Mouse (Mus musculus) heart, adult 2 months (tissue): ENCODE results near the gene Gm44805. TPM values are rescaled to one million over a fixed set of nuclear protein-coding genes. Genes with fewer than 3 reads are reported as not detected.

Experiments used
- DNase-seq, 2 experiments: peaks; one replicate each; pipeline ENCODE4 v3.0.0; 2021
- H3K27ac ChIP-seq: fragments of 200-600 bp; 2 replicates; pipeline ENCODE4 v1.8.1; 2022
- H3K27me3 ChIP-seq: fragments of 200-500 bp; 2 replicates; pipeline ENCODE4 v1.6.1; 2012; ENCODE audit warnings: mild to moderate bottlenecking, low read length, inconsistent platforms, mixed read lengths; ENCODE audit not compliant: control insufficient read depth, insufficient read depth
- H3K36me3 ChIP-seq: fragments of 200-500 bp; 2 replicates; pipeline ENCODE4 v1.6.1; 2012; ENCODE audit warnings: low read length, inconsistent platforms; ENCODE audit not compliant: control insufficient read depth, insufficient read depth
- H3K4me1 ChIP-seq: fragments of 200-500 bp; 2 replicates; pipeline ENCODE4 v1.6.1; 2011; ENCODE audit warnings: low read length; ENCODE audit not compliant: control insufficient read depth, insufficient read depth
- H3K4me3 ChIP-seq: fragments of 200-600 bp; 2 replicates; pipeline ENCODE4 v1.8.1; 2022
- H3K79me2 ChIP-seq: fragments of 200-500 bp; replicated peaks from 2 replicates; pipeline ENCODE4 v1.6.1; 2012; ENCODE audit warnings: mild to moderate bottlenecking, inconsistent platforms, low read length, moderate library complexity, mixed read lengths; ENCODE audit not compliant: control insufficient read depth, insufficient read depth
- H3K9ac ChIP-seq: fragments of 200-500 bp; 2 replicates; pipeline ENCODE4 v1.6.1; 2012; ENCODE audit warnings: low read depth, mild to moderate bottlenecking, control low read depth, inconsistent platforms, low read length, mixed read lengths
- CTCF ChIP-seq: fragments of 200-600 bp; IDR thresholded peaks from 2 replicates; pipeline ENCODE4 v1.8.1; 2022; ENCODE audit warnings: antibody characterized with exemption, mild to moderate bottlenecking, moderate library complexity
- EP300 ChIP-seq: fragments of 200-500 bp; IDR thresholded peaks from 2 replicates; pipeline ENCODE4 v1.6.1; 2011; ENCODE audit warnings: low read depth, low read length, control low read depth; ENCODE audit not compliant: insufficient read depth
- POLR2A ChIP-seq: fragments of 200-500 bp; IDR thresholded peaks from 2 replicates; pipeline ENCODE4 v1.6.1; 2011; ENCODE audit warnings: mild to moderate bottlenecking, low read depth, low read length, control low read depth; ENCODE audit not compliant: insufficient read depth
- WGBS: fragments of 180-500 bp; shearing (Covaris S2); methylation state at CpG from one replicate; pipeline ENCODE4 v1.1.7; 2018; 5-methylcytosine and 5-hydroxymethylcytosine counted together
- intact Hi-C: fragments of 180-260 bp; cut with DNase I; formaldehyde crosslinking; loops from one replicate; pipeline ENCODE4 v1.15.1; 2025
- polyA plus RNA-seq: library from polyadenylated mRNA; depleted of rRNA; stranded (reverse); fragments of >200 nt; gene quantifications from 2 replicates; pipeline ENCODE4 v1.2.3, GENCODE M21; 2012; rRNA removed
- total RNA-seq, 2 experiments: library from RNA; stranded (reverse); gene quantifications; 2 replicates each; pipeline ENCODE4 v1.2.3; 2021

Gene Gm44805
- total and polyA plus RNA-seq, 3 experiments = not detected

- WGBS = 61% methylated on average over 2 of the region's 2 CpGs
- no peaks in the 10 kb centered on the region for H3K27me3 ChIP-seq
- H3K9ac ChIP-seq = no peak overlapping the region
- no peak for DNase-seq
- H3K36me3 ChIP-seq = no peaks in the 10 kb centered on the region
- H3K79me2 ChIP-seq = no peaks in the 10 kb centered on the region
- TF ChIP-seq CTCF = no peak
- intact Hi-C loops = no loop called here
- H3K27ac ChIP-seq = no peak overlapping the region
- no peaks in the 10 kb centered on the region for H3K4me1 ChIP-seq
- no peak overlapping the region for H3K4me3 ChIP-seq
Observed at GRCm38 (mm10) chr7:19623433-19623832, 57.8 kb downstream of the Gm44805 start.

- TF ChIP-seq POLR2A (no peak), EP300 (no peak), CTCF (no peak)
- 69% methylated on average over 6 of the region's 6 CpGs for WGBS
- H3K79me2 ChIP-seq = no peaks in the 10 kb centered on the region
- no peaks in the 10 kb centered on the region for H3K4me1 ChIP-seq
- H3K27me3 ChIP-seq = no peaks in the 10 kb centered on the region
- H3K36me3 ChIP-seq = no peaks in the 10 kb centered on the region
- H3K27ac ChIP-seq = no peak overlapping the region
- no peak overlapping the region for H3K4me3 ChIP-seq
- no peak for DNase-seq
- no peak overlapping the region for H3K9ac ChIP-seq
- intact Hi-C loops = no loop called here
Observed at GRCm38 (mm10) chr7:19622241-19622640, 59.0 kb downstream of the Gm44805 start.

Other genes starting within 250 kb of the Gm44805 start
- gene Mark4, start 222.6 kb downstream of the Gm44805 start, total RNA-seq = 10 to 100 TPM; 22.4 to 27.2 TPM
- gene Mark4, start 222.6 kb downstream of the Gm44805 start, polyA plus RNA-seq = 11.1 and 11.8 TPM in 2 replicates
- 1 to 10 TPM in 1 of 2 experiments, under 1 TPM in 1; 0.80 to 1.2 TPM for gene Exoc3l2, start 218.1 kb downstream of the Gm44805 start, total RNA-seq
- gene Exoc3l2, start 218.1 kb downstream of the Gm44805 start, polyA plus RNA-seq = 1.5 and 1.7 TPM in 2 replicates
- gene Bloc1s3, start 173.1 kb downstream of the Gm44805 start, total RNA-seq = 1 to 10 TPM; 2.2 to 2.5 TPM
- gene Bloc1s3, start 173.1 kb downstream of the Gm44805 start, polyA plus RNA-seq = 3.9 and 5.4 TPM in 2 replicates
- 10 to 100 TPM; 32.2 to 33.5 TPM for gene Trappc6a, start 173.0 kb downstream of the Gm44805 start, total RNA-seq
- gene Trappc6a, start 173.0 kb downstream of the Gm44805 start, polyA plus RNA-seq = 32.9 and 45.0 TPM in 2 replicates
- gene Nkpd1, start 163.6 kb downstream of the Gm44805 start, total RNA-seq = not detected
- gene Nkpd1, start 163.6 kb downstream of the Gm44805 start, polyA plus RNA-seq = 0.06 TPM in 1 of 2 replicates, not detected in the other
- 10 to 100 TPM; 58.0 to 69.5 TPM for gene Ppp1r37, start 118.3 kb downstream of the Gm44805 start, total RNA-seq
- gene Ppp1r37, start 118.3 kb downstream of the Gm44805 start, polyA plus RNA-seq = 56.0 and 66.4 TPM in 2 replicates
- under 1 TPM; 0.42 to 0.43 TPM for gene Zfp296, start 104.1 kb downstream of the Gm44805 start, total RNA-seq
- gene Zfp296, start 104.1 kb downstream of the Gm44805 start, polyA plus RNA-seq = 0.82 and 1.0 TPM in 2 replicates
- gene Gemin7, start 103.8 kb downstream of the Gm44805 start, total RNA-seq = 10 to 100 TPM; 48.5 to 48.6 TPM
- gene Gemin7, start 103.8 kb downstream of the Gm44805 start, polyA plus RNA-seq = 75.2 and 87.3 TPM in 2 replicates
- gene Clasrp, start 76.9 kb downstream of the Gm44805 start, total RNA-seq = 10 to 100 TPM; 13.9 to 14.0 TPM
- gene Clasrp, start 76.9 kb downstream of the Gm44805 start, polyA plus RNA-seq = 26.1 and 32.0 TPM in 2 replicates
- 1 to 10 TPM; 7.1 to 7.6 TPM for gene Relb, start 52.0 kb downstream of the Gm44805 start, total RNA-seq
- 9.5 and 12.1 TPM in 2 replicates for gene Relb, start 52.0 kb downstream of the Gm44805 start, polyA plus RNA-seq
- 10 to 100 TPM; 61.7 to 74.9 TPM for gene Clptm1, start 16.4 kb downstream of the Gm44805 start, total RNA-seq
- gene Clptm1, start 16.4 kb downstream of the Gm44805 start, polyA plus RNA-seq = 70.1 and 123 TPM in 2 replicates
- gene Apoc2, start 3.5 kb downstream of the Gm44805 start, total RNA-seq = under 1 TPM in 1 of 2 experiments, not detected in 1; 0.47 TPM
- not detected in 2 replicates for gene Apoc2, start 3.5 kb downstream of the Gm44805 start, polyA plus RNA-seq
- not detected for gene Apoc4, start 56 bp upstream of the Gm44805 start, total RNA-seq
- 0.82 TPM in 1 of 2 replicates, not detected in the other for gene Apoc4, start 56 bp upstream of the Gm44805 start, polyA plus RNA-seq
- 1 to 10 TPM; 2.7 to 4.2 TPM for gene Apoc1, start 11.2 kb upstream of the Gm44805 start, total RNA-seq
- 3.1 and 7.2 TPM in 2 replicates for gene Apoc1, start 11.2 kb upstream of the Gm44805 start, polyA plus RNA-seq
- 100 to 1,000 TPM; 278 to 293 TPM for gene Apoe, start 17.8 kb upstream of the Gm44805 start, total RNA-seq
- gene Apoe, start 17.8 kb upstream of the Gm44805 start, polyA plus RNA-seq = 456 and 519 TPM in 2 replicates
- gene Tomm40, start 34.0 kb upstream of the Gm44805 start, total RNA-seq = 10 to 100 TPM; 92.7 to 98.2 TPM
- gene Tomm40, start 34.0 kb upstream of the Gm44805 start, polyA plus RNA-seq = 81.9 and 91.2 TPM in 2 replicates
- 10 to 100 TPM; 30.2 to 41.4 TPM for gene Nectin2, start 69.1 kb upstream of the Gm44805 start, total RNA-seq
- gene Nectin2, start 69.1 kb upstream of the Gm44805 start, polyA plus RNA-seq = 29.4 and 30.7 TPM in 2 replicates
- gene Bcam, start 89.6 kb upstream of the Gm44805 start, total RNA-seq = 100 to 1,000 TPM; 190 to 214 TPM
- 240 and 262 TPM in 2 replicates for gene Bcam, start 89.6 kb upstream of the Gm44805 start, polyA plus RNA-seq
- gene Cblc, start 115.4 kb upstream of the Gm44805 start, total RNA-seq = under 1 TPM; 0.63 to 0.77 TPM
- gene Cblc, start 115.4 kb upstream of the Gm44805 start, polyA plus RNA-seq = 0.41 and 1.2 TPM in 2 replicates
- 1 to 10 TPM; 3.5 to 6.1 TPM for gene Bcl3, start 141.3 kb upstream of the Gm44805 start, total RNA-seq
- gene Bcl3, start 141.3 kb upstream of the Gm44805 start, polyA plus RNA-seq = 11.9 and 14.0 TPM in 2 replicates
- not detected for gene Gm19345, start 170.6 kb upstream of the Gm44805 start, total RNA-seq
- not detected in 2 replicates for gene Gm19345, start 170.6 kb upstream of the Gm44805 start, polyA plus RNA-seq
- gene Ceacam16, start 179.9 kb upstream of the Gm44805 start, total RNA-seq = under 1 TPM in 1 of 2 experiments, not detected in 1; 0.14 TPM
- 0.35 and 0.66 TPM in 2 replicates for gene Ceacam16, start 179.9 kb upstream of the Gm44805 start, polyA plus RNA-seq
- gene Ceacam19, start 206.5 kb upstream of the Gm44805 start, total RNA-seq = not detected
- not detected in 2 replicates for gene Ceacam19, start 206.5 kb upstream of the Gm44805 start, polyA plus RNA-seq
- 10 to 100 TPM; 20.1 to 24.5 TPM for gene Pvr, start 239.7 kb upstream of the Gm44805 start, total RNA-seq
- gene Pvr, start 239.7 kb upstream of the Gm44805 start, polyA plus RNA-seq = 18.1 and 34.0 TPM in 2 replicates